Mouse (Mus musculus): ENCODE results near the gene Cmas.

Cmas gene

GRCm38 (mm10) chr6:142752331-142753246, 3.9 kb upstream of the Cmas start:
- no peak for DNase-seq (ENCODE audit: low spot score)

DNA sequence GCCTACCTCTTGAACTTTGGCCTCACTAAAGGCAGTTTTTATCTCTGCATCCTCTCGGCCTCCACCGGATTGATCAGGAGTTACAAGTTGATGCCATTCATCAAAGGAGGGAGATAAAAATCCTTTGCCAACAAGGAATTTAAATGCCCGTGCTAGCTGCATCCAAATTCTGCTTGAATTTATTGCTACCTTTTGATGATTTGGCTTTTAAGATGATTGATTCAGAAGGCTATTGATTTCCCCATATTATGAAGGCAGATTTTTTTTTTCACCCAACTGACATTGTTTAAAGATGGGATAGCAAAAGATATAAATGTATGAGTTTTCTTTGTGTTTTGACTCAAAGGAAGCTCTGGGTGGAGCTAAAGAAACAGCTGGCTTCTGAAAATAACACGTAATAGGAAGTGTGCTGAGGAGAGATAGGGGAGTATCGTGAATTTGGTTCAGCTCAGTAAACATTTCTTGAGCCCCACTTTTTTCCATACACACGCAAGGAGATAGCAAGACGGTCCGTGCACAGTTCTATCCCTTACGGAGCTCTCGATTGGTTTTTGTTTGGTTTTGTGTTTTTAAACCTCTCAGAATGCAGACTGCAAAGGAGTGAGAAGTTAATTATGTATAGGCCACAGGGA, 964 bp downstream of the Cmas start:
- DNase-seq (ENCODE audit: low spot score), result no peak

- DNase-seq (ENCODE audit: low spot score), result no peak
Observed at GRCm38 (mm10) chr6:142757976-142758375, 1.5 kb downstream of the Cmas start.

- no peak for DNase-seq (ENCODE audit: low spot score)
Observed at GRCm38 (mm10) chr6:142758562-142758961, 2.1 kb downstream of the Cmas start.

- no peak for DNase-seq (ENCODE audit: low spot score)
Observed at GRCm38 (mm10) chr6:142759633-142760032, 3.1 kb downstream of the Cmas start.

GRCm38 (mm10) chr6:142764933-142765332, 8.4 kb downstream of the Cmas start:
- DNase-seq (ENCODE audit: low spot score), result no peak

DNA sequence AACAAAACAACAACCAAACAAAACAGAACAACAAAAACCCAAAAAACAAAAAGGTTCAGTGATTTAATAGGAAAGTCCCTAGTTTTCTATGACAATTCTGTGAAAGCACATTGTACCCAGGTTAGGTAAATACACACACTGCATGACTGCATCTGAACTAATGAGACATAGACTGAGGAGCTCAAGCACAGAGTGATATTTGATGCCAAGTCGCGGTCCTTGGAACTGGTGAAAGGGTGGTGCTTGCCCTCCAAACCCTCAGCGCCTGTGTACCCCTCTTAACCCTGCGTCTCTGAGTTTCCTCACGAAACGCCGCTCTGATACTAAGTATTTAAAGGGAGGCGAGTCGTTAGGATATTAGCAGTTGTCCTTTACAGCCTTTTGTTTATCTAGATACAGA, 10.8 kb downstream of the Cmas start:
- DNase-seq (ENCODE audit: low spot score), result no peak

DNA sequence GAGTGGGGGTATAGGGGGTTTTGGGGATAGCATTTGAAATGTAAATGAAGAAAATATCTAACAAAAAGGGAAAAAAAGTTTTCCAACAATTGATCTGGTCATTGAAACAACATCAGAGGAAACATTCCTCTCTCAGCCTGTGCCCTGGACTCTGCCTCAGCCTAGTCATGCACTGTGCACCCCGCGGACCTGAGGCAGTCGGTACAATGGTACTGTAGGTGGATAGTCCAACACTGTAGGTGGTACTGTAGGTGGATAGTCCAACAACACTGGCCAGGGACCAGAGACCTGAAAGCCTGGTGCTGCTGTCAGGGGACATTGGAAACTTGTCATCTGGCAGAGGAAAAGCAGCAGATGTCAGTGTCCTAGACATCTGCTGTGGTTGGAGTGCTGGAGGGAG, 13.4 kb downstream of the Cmas start:
- no peak for DNase-seq (ENCODE audit: low spot score)

- DNase-seq (ENCODE audit: low spot score), result no peak
Observed at GRCm38 (mm10) chr6:142771643-142772042, 15.2 kb downstream of the Cmas start.

GRCm38 (mm10) chr6:142773566-142773965, 17.1 kb downstream of the Cmas start:
- no peak for DNase-seq (ENCODE audit: low spot score)

DNA sequence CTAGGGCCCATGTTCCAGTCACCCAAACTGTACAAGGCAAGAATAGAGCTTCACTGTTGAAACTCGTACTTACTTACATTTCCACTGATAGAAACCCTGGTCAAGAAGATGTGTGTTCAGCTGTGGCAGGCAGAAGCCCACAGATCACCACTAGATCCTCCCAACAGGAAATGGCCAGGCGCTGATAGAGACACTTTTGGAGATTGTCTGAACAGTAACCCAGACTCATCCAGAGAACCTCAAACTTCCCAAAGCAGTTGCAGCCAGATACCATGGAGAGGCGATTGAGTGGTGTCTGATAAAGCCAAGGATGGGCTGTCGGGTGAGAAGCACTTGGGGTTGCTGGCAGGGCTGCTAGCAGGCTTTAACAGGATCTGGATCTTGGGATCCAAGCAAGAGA, 20.4 kb downstream of the Cmas start:
- no peak for DNase-seq (ENCODE audit: low spot score)

DNA sequence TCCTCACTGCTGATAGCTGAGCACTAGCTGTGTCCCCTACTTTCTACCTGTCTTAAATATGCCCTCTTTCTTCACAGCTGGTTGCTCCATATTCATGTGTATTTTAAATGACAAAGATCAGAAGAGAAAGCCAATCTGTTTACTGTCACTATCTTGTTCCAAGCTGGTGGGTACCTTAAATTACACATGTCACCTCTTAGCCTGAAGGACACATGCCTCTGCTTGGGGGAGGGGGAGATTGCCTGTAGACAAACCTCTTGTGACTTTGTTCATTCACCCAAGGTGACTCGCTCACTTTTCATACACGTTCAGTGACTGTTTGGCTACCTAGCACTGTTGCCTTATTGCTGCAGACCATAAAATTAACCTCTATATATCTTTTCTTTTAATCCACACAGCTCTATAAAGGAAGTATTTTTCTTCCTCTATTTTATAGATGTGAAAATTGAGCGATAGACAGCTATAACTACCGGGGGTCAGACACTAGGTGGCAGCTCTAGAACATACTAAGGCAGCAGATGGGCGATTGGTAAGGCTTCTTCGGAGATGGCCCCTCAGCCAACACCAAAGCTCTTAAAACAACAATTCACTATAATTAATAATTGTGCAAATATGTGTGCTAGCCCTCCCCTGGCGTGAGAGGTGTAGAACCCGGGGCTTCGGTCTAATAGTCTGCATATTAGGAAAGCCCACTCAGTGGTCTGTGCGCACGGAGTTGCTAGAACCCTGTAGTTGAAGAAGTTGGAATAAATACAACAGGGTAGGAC, 22.7 kb downstream of the Cmas start:
- no peak for DNase-seq (ENCODE audit: low spot score)

- DNase-seq (ENCODE audit: low spot score), result no peak
Observed at GRCm38 (mm10) chr6:142779812-142780573, 23.5 kb downstream of the Cmas start.

DNA sequence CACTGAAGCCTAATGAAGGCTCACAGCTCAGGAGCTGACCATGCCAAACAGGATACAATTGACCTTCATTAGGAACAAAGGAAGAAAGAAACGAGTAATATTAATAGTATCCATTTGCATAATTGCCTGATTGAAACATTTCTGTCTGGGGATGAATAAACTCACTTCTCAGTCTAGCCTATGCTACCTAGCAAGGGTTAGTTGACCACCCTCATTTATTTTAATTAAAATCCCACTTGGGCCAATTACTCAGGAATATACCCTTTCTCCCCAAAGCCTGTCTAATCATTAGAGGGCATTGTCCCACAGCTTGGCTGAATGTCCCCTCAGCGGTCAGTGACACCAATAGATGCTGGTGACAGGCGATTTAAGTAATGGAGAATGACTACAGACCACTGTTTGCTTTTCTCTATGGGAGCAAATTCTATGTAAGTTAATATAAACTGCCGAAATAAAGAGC, 24.1 kb downstream of the Cmas start:
- DNase-seq (ENCODE audit: low spot score), result no peak

DNA sequence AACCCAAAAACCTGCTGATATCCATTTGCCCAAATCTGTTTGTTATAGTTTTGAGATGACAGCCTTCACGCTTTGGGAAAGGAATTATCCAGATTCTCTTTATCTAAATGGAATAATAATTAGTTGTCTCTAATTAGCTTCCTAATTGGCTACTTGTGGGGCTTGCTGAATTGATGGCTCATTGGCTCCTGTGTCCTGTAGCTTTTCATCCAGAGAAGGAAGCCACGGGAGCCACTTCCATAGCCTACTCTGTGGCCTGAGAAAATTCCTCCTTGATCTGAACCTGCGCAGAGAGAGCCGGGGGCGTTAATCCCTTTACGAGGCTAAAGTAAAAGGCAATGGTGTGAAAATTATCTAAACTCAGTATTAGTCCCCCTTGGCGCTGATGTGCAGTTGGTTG, 24.8 kb downstream of the Cmas start:
- DNase-seq (ENCODE audit: low spot score), result no peak

GRCm38 (mm10) chr6:142785343-142785742, 28.9 kb downstream of the Cmas start:
- no peak for DNase-seq (ENCODE audit: low spot score)

DNA sequence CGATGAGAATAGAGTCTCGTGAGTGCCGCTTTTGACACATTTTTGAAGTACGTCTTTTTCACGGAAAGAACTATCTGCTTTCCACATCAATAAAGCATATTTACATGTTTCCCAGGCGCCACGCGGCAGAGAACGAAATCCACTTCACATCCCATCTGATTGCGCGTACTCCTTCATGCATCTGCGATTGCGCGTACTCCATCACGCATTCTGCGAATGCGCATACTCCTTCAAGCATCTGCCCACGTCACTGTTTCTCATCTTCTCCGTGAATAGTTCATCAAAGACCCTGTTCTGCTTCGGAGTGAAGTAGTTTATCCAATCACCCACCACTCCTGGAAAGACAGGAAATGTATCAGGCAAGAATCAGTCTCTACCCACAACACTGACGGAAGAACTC, 29.6 kb downstream of the Cmas start:
- DNase-seq (ENCODE audit: low spot score), result no peak

- no peak for DNase-seq (ENCODE audit: low spot score)
Observed at GRCm38 (mm10) chr6:142788042-142788987, 31.8 kb downstream of the Cmas start.

- DNase-seq (ENCODE audit: low spot score), result no peak
Observed at GRCm38 (mm10) chr6:142789736-142790135, 33.2 kb downstream of the Cmas start.

GRCm38 (mm10) chr6:142792241-142792968, 35.9 kb downstream of the Cmas start:
- DNase-seq (ENCODE audit: low spot score), result no peak
